Comparison of ENCODE assay signal across 11 mouse cellular contexts in the genomic region with DNA sequence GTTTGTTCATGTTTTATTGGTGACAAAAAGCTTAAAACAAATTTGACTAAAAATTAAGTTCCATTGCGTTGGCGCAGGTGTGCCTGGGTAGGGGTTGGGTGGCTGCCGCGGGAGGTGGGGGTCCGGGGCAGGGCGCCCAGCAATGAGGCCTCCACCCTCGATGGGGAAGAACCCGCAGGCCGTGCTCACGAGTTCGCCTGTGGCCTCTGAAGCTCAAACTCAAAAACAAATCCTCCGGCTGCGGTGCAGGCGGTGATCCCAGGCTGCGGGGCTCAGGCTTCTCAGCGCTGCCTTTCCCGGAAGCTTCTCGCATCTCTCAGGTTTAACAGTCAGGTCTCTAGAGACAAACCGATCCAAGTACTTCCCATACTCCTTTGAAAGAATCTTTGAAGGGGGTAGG. TPM values are rescaled to one million over a fixed set of nuclear protein-coding genes. Genes with fewer than 3 reads are reported as not detected.
DNase-seq lines count a peak whose midpoint lies in the region; ATAC-seq and TF ChIP-seq lines count a peak whose summit lies in the region.
"Had no signal": no experiment of that assay in that cellular context is flagged by ENCODE, and none has a peak within 500 bp of the region (broad histone marks: within the 10 kb centered on the region; RNA-seq: fewer than 3 reads in every experiment).

No protein-coding gene starts in this region.

- H3K36me3 ChIP-seq in heart, embryonic 13.5 days, result peaks cover 66% of the 10 kb centered on the region
- peaks cover 77% of the 10 kb centered on the region for H3K36me3 ChIP-seq in hindbrain, embryonic 12.5 days

- intact Hi-C loops in heart, postnatal 14 days (cut with DNase I), result no loop called here

- no peak for TF ChIP-seq POLR2A in brain, embryonic 14.5 days (IDR thresholded peaks at IDR 0.05; ENCODE audit: borderline replicate concordance, extremely low read depth, insufficient read depth, insufficient read length, poor library complexity, severe bottlenecking)

- no peaks in the 10 kb centered on the region for H3K9me3 ChIP-seq in heart, embryonic 13.5 days
- H3K9me3 ChIP-seq in hindbrain, embryonic 12.5 days (replicated peaks), result no peaks in the 10 kb centered on the region

- no peak for ATAC-seq in heart, embryonic 13.5 days (ENCODE audit: extremely low read depth, insufficient number of reproducible peaks, low FRiP score, low TSS enrichment)
- ATAC-seq in hindbrain, embryonic 12.5 days (ENCODE audit: low FRiP score), result no peak
- no peak for ATAC-seq in granulocyte monocyte progenitor cell, adult 5-6 weeks (replicated peaks; ENCODE audit: poor library complexity, severe bottlenecking)
- ATAC-seq: inflammation-experienced regulatory T-cells, adult 6 months had no signal

- peaks cover 36% of the 10 kb centered on the region for H3K4me1 ChIP-seq in heart, embryonic 13.5 days
- H3K4me1 ChIP-seq in hindbrain, embryonic 12.5 days, result peaks cover 31% of the 10 kb centered on the region

- no peak overlapping the region for H3K27ac ChIP-seq in heart, embryonic 13.5 days (replicated peaks)
- H3K27ac ChIP-seq in hindbrain, embryonic 12.5 days, result 0 out of 2 replicates have a peak overlapping the region, but pooled peaks have one; percentile 26
- H3K27ac ChIP-seq: liver, embryonic 13.5 days had no signal

- no peak for TF ChIP-seq CTCF in brain, embryonic 14.5 days (IDR thresholded peaks at IDR 0.05; ENCODE audit: borderline replicate concordance, extremely low read depth, insufficient read depth, insufficient read length)

- DNase-seq in heart, postnatal 14 days, result no peak
- peak; percentile 47 for DNase-seq in brain, embryonic 14.5 days (ENCODE audit: low read depth)
- peak; percentile 41 for DNase-seq in neural tube, embryonic 10.5 days (ENCODE audit: extremely low spot score, low spot score)
- no peak for DNase-seq in spleen, adult 18-20 months
- no peak for DNase-seq in kidney, postnatal 10 days

- peak overlapping the region; percentile 66; the same call in 1 of the 2 replicates for H3K4me2 ChIP-seq in heart, embryonic 13.5 days
- H3K4me2 ChIP-seq in hindbrain, embryonic 12.5 days (replicated peaks), result no peak overlapping the region

- H3K27me3 ChIP-seq in heart, embryonic 13.5 days (replicated peaks), result peaks cover 22% of the 10 kb centered on the region
- peaks cover 26% of the 10 kb centered on the region for H3K27me3 ChIP-seq in hindbrain, embryonic 12.5 days
- H3K27me3 ChIP-seq: liver, embryonic 13.5 days had no signal

- no peak overlapping the region for H3K4me3 ChIP-seq in heart, embryonic 13.5 days
- no peak overlapping the region for H3K4me3 ChIP-seq in hindbrain, embryonic 12.5 days
- H3K4me3 ChIP-seq: liver, embryonic 13.5 days had no signal

- 83% methylated on average over 19 of the region's 19 CpGs for WGBS in heart, embryonic 13.5 days
- 65% methylated on average over 19 of the region's 19 CpGs for WGBS in hindbrain, embryonic 12.5 days

- H3K9ac ChIP-seq in heart, embryonic 13.5 days, result no peak overlapping the region; the same call in 1 of the 2 replicates
- H3K9ac ChIP-seq in hindbrain, embryonic 12.5 days, result no peak overlapping the region
- H3K9ac ChIP-seq: liver, embryonic 13.5 days had no signal

RNA-seq across cellular contexts. Expression of gene Gdf1, which starts 1.9 kb away (rescaled TPM):
- 0.74 and 0.99 TPM in 2 replicates for polyA plus RNA-seq in heart, embryonic 13.5 days (2015; fragmentation: Nextera tagmentation; extraction: Ambion mirVana)
- not detected for total RNA-seq in heart, postnatal 14 days (2021)
- polyA plus RNA-seq in brain, embryonic 14.5 days (2012; rRNA removed), result 10.2 and 12.5 TPM in 2 replicates
- 2.2 and 4.4 TPM in 2 replicates for polyA plus RNA-seq in hindbrain, embryonic 12.5 days (2016; fragmentation: Nextera tagmentation; extraction: Ambion mirVana)
- not detected in 2 replicates for total RNA-seq in granulocyte monocyte progenitor cell, adult 5-6 weeks (2014; fragmentation: Nextera tagmentation)
- not detected in 2 replicates for total RNA-seq in granulocyte monocyte progenitor cell, adult 5-6 weeks (2017)
- total RNA-seq: megakaryocyte, adult 5-6 weeks had no signal

RNA-seq across cellular contexts. Expression of gene Cers1, which starts 16.0 kb away (rescaled TPM):
- polyA plus RNA-seq in heart, embryonic 13.5 days (2015; fragmentation: Nextera tagmentation; extraction: Ambion mirVana), result 1.9 and 2.6 TPM in 2 replicates
- under 1 TPM; 0.56 to 0.72 TPM for total RNA-seq in heart, postnatal 14 days (2021)
- 34.1 and 45.1 TPM in 2 replicates for polyA plus RNA-seq in brain, embryonic 14.5 days (2012; rRNA removed)
- polyA plus RNA-seq in hindbrain, embryonic 12.5 days (2016; fragmentation: Nextera tagmentation; extraction: Ambion mirVana), result 16.3 and 17.8 TPM in 2 replicates
- not detected in 2 replicates for total RNA-seq in granulocyte monocyte progenitor cell, adult 5-6 weeks (2014; fragmentation: Nextera tagmentation)
- total RNA-seq in granulocyte monocyte progenitor cell, adult 5-6 weeks (2017), result not detected in 2 replicates
- total RNA-seq: megakaryocyte, adult 5-6 weeks had no signal
- polyA plus RNA-seq: inflammation-experienced regulatory T-cells, adult 6 months had no signal

RNA-seq across cellular contexts. Expression of gene Upf1, which starts 21.6 kb away (rescaled TPM):
- polyA plus RNA-seq in heart, embryonic 13.5 days (2015; fragmentation: Nextera tagmentation; extraction: Ambion mirVana), result 11.3 and 12.2 TPM in 2 replicates
- total RNA-seq in heart, postnatal 14 days (2021), result 10 to 100 TPM; 41.3 to 44.0 TPM
- 20.5 and 40.3 TPM in 2 replicates for polyA plus RNA-seq in brain, embryonic 14.5 days (2012; rRNA removed)
- 34.2 and 34.3 TPM in 2 replicates for polyA plus RNA-seq in hindbrain, embryonic 12.5 days (2016; fragmentation: Nextera tagmentation; extraction: Ambion mirVana)
- total RNA-seq in granulocyte monocyte progenitor cell, adult 5-6 weeks (2014; fragmentation: Nextera tagmentation), result 30.6 and 33.7 TPM in 2 replicates
- 24.2 and 30.8 TPM in 2 replicates for total RNA-seq in granulocyte monocyte progenitor cell, adult 5-6 weeks (2017)

RNA-seq across cellular contexts. Expression of gene Cope, which starts 29.2 kb away (rescaled TPM):
- 294 and 344 TPM in 2 replicates for polyA plus RNA-seq in heart, embryonic 13.5 days (2015; fragmentation: Nextera tagmentation; extraction: Ambion mirVana)
- 100 to 1,000 TPM; 160 to 164 TPM for total RNA-seq in heart, postnatal 14 days (2021)
- 263 and 350 TPM in 2 replicates for polyA plus RNA-seq in brain, embryonic 14.5 days (2012; rRNA removed)
- 216 and 260 TPM in 2 replicates for polyA plus RNA-seq in hindbrain, embryonic 12.5 days (2016; fragmentation: Nextera tagmentation; extraction: Ambion mirVana)
- total RNA-seq in granulocyte monocyte progenitor cell, adult 5-6 weeks (2014; fragmentation: Nextera tagmentation), result 209 and 240 TPM in 2 replicates
- 132 and 155 TPM in 2 replicates for total RNA-seq in granulocyte monocyte progenitor cell, adult 5-6 weeks (2017)

RNA-seq across cellular contexts. Expression of gene Ddx49, which starts 29.2 kb away (rescaled TPM):
- polyA plus RNA-seq in heart, embryonic 13.5 days (2015; fragmentation: Nextera tagmentation; extraction: Ambion mirVana), result 32.6 and 34.1 TPM in 2 replicates
- total RNA-seq in heart, postnatal 14 days (2021), result 10 to 100 TPM; 28.9 to 29.0 TPM
- polyA plus RNA-seq in brain, embryonic 14.5 days (2012; rRNA removed), result 61.3 and 66.2 TPM in 2 replicates
- polyA plus RNA-seq in hindbrain, embryonic 12.5 days (2016; fragmentation: Nextera tagmentation; extraction: Ambion mirVana), result 49.9 and 50.8 TPM in 2 replicates
- 45.9 and 66.8 TPM in 2 replicates for total RNA-seq in granulocyte monocyte progenitor cell, adult 5-6 weeks (2014; fragmentation: Nextera tagmentation)
- total RNA-seq in granulocyte monocyte progenitor cell, adult 5-6 weeks (2017), result 139 and 177 TPM in 2 replicates

Comparison
In these comparisons a context has a peak if more than half of its experiments do, and no peak if none do; other contexts are left out.
1. DNase-seq: peak in brain, embryonic 14.5 days (single experiment) and neural tube, embryonic 10.5 days (single experiment); none in heart, postnatal 14 days (0 of 2), spleen, adult 18-20 months (0 of 2) and kidney, postnatal 10 days (single experiment).